Mouse (Mus musculus) CH12.LX (cell line): ENCODE data around the gene Myo19. TPM values are rescaled to one million over a fixed set of nuclear protein-coding genes. Genes with fewer than 3 reads are reported as not detected.

ENCODE experiments used
- DNase-seq: peaks from one replicate; pipeline ENCODE4 v3.0.0-alpha.2; 2013; ENCODE audit errors: extremely low read depth
- H3K27ac ChIP-seq: 2 replicates; pipeline ENCODE4 v1.5.1; 2012; ENCODE audit warnings: low read depth, mild to moderate bottlenecking, control low read depth, moderate library complexity; ENCODE audit not compliant: insufficient read depth
- H3K27me3 ChIP-seq: replicated peaks from 2 replicates; pipeline ENCODE3; 2012; ENCODE audit warnings: inconsistent platforms
- H3K36me3 ChIP-seq, 2 experiments: replicated peaks in 1 of 2; 2 replicates each; pipeline versions ENCODE3 to v1.6.1; 2012; ENCODE audit warnings: inconsistent platforms in 1 of 2, low read length in 1 of 2, mild to moderate bottlenecking in 1 of 2, mixed read lengths in 1 of 2, moderate library complexity in 1 of 2; ENCODE audit not compliant: control insufficient read depth in 1 of 2, insufficient read depth in 1 of 2
- H3K4me1 ChIP-seq, 2 experiments: 2 replicates each; pipeline ENCODE4 v1.6.1; 2012; ENCODE audit warnings: inconsistent platforms in 1 of 2, moderate library complexity in 1 of 2; ENCODE audit not compliant: insufficient read depth in 2 of 2, control insufficient read depth in 1 of 2
- H3K4me2 ChIP-seq: 2 replicates; pipeline ENCODE4 v1.6.1; 2012; ENCODE audit warnings: low read depth, mild to moderate bottlenecking, control low read depth; ENCODE audit not compliant: poor library complexity, insufficient read depth, severe bottlenecking
- H3K4me3 ChIP-seq, 3 experiments: fragments of 150-350 bp in 1 of 3; sonication (generic) in 1 of 3; replicated peaks in 1 of 3; 2 replicates each; pipeline versions ENCODE3 to v1.5.1; 2011 to 2012; ENCODE audit warnings: low read depth in 2 of 3, low read length in 2 of 3, mild to moderate bottlenecking in 2 of 3, moderate library complexity in 2 of 3, control low read depth in 1 of 3, improper control_type of control experiment in 1 of 3, inconsistent platforms in 1 of 3, mixed read lengths in 1 of 3; ENCODE audit not compliant: poor library complexity in 1 of 3
- H3K79me2 ChIP-seq: replicated peaks from 2 replicates; pipeline ENCODE4 v1.6.1; 2012; ENCODE audit warnings: mild to moderate bottlenecking, moderate library complexity; ENCODE audit not compliant: control insufficient read depth, poor library complexity, insufficient read depth, severe bottlenecking; ENCODE audit errors: extremely low read depth
- H3K9ac ChIP-seq: 2 replicates; pipeline ENCODE4 v1.6.1; 2012; ENCODE audit warnings: low read depth, mild to moderate bottlenecking, control low read depth, moderate library complexity; ENCODE audit not compliant: insufficient read depth
- H3K9me3 ChIP-seq: replicated peaks from 2 replicates; pipeline ENCODE3; 2012; ENCODE audit warnings: low read length, inconsistent platforms, mixed read lengths
- BHLHE40 ChIP-seq: IDR thresholded peaks from 2 replicates; pipeline ENCODE4 v1.6.1; 2011; ENCODE audit warnings: mild to moderate bottlenecking, low read depth, low read length, improper control_type of control experiment
- CHD1 ChIP-seq: IDR thresholded peaks from 2 replicates; pipeline ENCODE4 v1.6.1; 2012; ENCODE audit warnings: low read depth, low read length, improper control_type of control experiment, inconsistent platforms
- CTCF ChIP-seq, 2 experiments: IDR thresholded peaks in 1 of 2; conservative IDR thresholded peaks in 1 of 2; 2 replicates each; pipeline ENCODE4 v1.5.1; 2011 to 2012; ENCODE audit warnings: low read depth in 2 of 2, low read length in 2 of 2, improper control_type of control experiment in 1 of 2, inconsistent platforms in 1 of 2, mild to moderate bottlenecking in 1 of 2, moderate library complexity in 1 of 2
- ETS1 ChIP-seq: conservative IDR thresholded peaks from 2 replicates; pipeline ENCODE4 v1.6.1; 2012; ENCODE audit warnings: low read depth, mild to moderate bottlenecking, inconsistent platforms, low read length, improper control_type of control experiment, moderate library complexity
- GABPA ChIP-seq: IDR thresholded peaks from 2 replicates; pipeline ENCODE4 v1.6.1; 2012; ENCODE audit warnings: low read depth, low read length, improper control_type of control experiment, inconsistent platforms; ENCODE audit not compliant: insufficient replicate concordance
- JUN ChIP-seq: IDR thresholded peaks from 2 replicates; pipeline ENCODE4 v1.6.1; 2011; ENCODE audit warnings: low read depth, mild to moderate bottlenecking, low read length, improper control_type of control experiment, moderate library complexity; ENCODE audit not compliant: insufficient read depth
- KAT2A ChIP-seq: IDR thresholded peaks from 2 replicates; pipeline ENCODE4 v1.6.1; 2012; ENCODE audit warnings: low read length, improper control_type of control experiment, inconsistent platforms; ENCODE audit not compliant: insufficient replicate concordance
- MEF2A ChIP-seq: IDR thresholded peaks from 2 replicates; pipeline ENCODE4 v1.6.1; 2014; ENCODE audit warnings: low read depth, mild to moderate bottlenecking, inconsistent platforms, low read length, improper control_type of control experiment, borderline replicate concordance
- POLR2A ChIP-seq: IDR thresholded peaks from 2 replicates; pipeline ENCODE4 v1.6.1; 2011; ENCODE audit warnings: low read depth, mild to moderate bottlenecking, improper control_type of control experiment, low read length
- POLR2AphosphoS2 ChIP-seq: IDR thresholded peaks from 2 replicates; pipeline ENCODE4 v1.6.1; 2011; ENCODE audit warnings: low read depth, low read length, improper control_type of control experiment
- RAD21 ChIP-seq: IDR thresholded peaks from 2 replicates; pipeline ENCODE4 v1.6.1; 2011; ENCODE audit warnings: low read depth, mild to moderate bottlenecking, low read length, improper control_type of control experiment, moderate library complexity
- SMC3 ChIP-seq: IDR thresholded peaks from 2 replicates; pipeline ENCODE4 v1.6.1; 2011; ENCODE audit warnings: low read depth, low read length, improper control_type of control experiment
- UBTF ChIP-seq: IDR thresholded peaks from 2 replicates; pipeline ENCODE4 v1.6.1; 2012; ENCODE audit warnings: low read depth, mild to moderate bottlenecking, inconsistent platforms, low read length, improper control_type of control experiment, moderate library complexity
- USF2 ChIP-seq: conservative IDR thresholded peaks from 2 replicates; pipeline ENCODE4 v1.6.1; 2011; ENCODE audit warnings: low read depth, low read length, improper control_type of control experiment
- ZC3H11A ChIP-seq: IDR thresholded peaks from 2 replicates; pipeline ENCODE4 v1.6.1; 2012; ENCODE audit warnings: low read depth, mild to moderate bottlenecking, inconsistent platforms, low read length, improper control_type of control experiment
- ZMIZ1 ChIP-seq: IDR thresholded peaks from 2 replicates; pipeline ENCODE4 v1.6.1; 2012; ENCODE audit warnings: low read depth, mild to moderate bottlenecking, inconsistent platforms, low read length, improper control_type of control experiment
- dilution Hi-C: fragments of 300-500 bp; cut with MboI; formaldehyde crosslinking; loops from 2 replicates; pipeline ENCODE4 v1.14.3; 2020; ENCODE audit warnings: low sequenced_read_pairs; ENCODE audit not compliant: extremely low pct_unique_long_range_greater_than_20kb, extremely low pct_ligation_motif_present
- in situ Hi-C: fragments of 300-500 bp; cut with MboI; formaldehyde crosslinking; loops from 3 replicates; pipeline ENCODE4 v1.14.3; 2019; ENCODE audit warnings: low sequenced_read_pairs, low pct_ligation_motif_present, low pct_unique_long_range_greater_than_20kb, mixed read lengths
- polyA plus RNA-seq: library from polyadenylated mRNA; unstranded; fragments of >175 nt; gene quantifications from 2 replicates; pipeline ENCODE4 v1.2.1, GENCODE M21; 2012; ENCODE audit warnings: low read depth; ENCODE audit not compliant: insufficient read length
- total RNA-seq, 2 experiments: library from RNA; depleted of rRNA; stranded (reverse); fragments of 300-350 nt in 1 of 2; fragments of >200 nt in 1 of 2; gene quantifications; 2 replicates each; pipeline ENCODE4 v1.2.3; 2012 to 2014

Myo19 gene
- total and polyA plus RNA-seq, 3 experiments, result 8.0 to 27.1 (median 9.1) TPM

DNA sequence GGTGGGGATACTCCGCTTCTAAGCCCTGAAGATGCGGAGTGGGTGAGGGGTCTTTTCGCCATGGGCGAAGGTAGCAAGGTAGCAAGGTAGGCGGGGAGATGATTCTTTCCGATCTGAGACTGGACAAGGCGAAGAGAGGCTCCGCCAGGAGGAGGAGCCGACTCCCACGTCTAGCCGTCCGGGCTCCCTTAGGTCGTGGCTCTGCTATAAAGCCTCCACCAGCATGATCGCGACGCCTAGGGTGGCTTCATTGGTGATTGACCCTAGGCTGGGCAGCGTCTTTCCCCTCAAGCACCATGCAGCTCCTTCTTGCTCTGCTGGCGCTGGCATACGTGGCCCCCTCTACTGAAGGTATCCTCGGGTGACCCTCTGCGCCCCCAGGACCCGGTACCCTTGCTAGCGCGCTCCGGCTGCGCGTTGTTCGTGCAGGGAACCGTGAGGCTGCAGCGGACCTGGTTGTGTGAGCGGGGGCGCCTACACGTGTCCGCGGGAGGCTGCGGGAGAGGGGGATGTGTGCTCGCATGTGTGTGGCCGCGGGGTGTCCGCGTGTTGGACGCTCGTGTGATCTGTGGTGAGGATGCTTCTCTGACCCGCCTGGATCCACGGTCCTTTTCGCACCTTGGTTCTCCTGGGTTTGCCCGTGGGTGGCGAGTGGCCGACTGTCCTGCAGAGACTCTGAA, 77.8 kb downstream of the Myo19 start, which contains the start of gene Car4:
Gene Car4, plus strand, starts transcription at position 196 of the 680 bp plus-strand sequence.
- no peak within 1 kb of the TSS for H3K4me3 ChIP-seq
- peaks cover 85% of the 10 kb centered on the region for H3K27me3 ChIP-seq

DNA sequence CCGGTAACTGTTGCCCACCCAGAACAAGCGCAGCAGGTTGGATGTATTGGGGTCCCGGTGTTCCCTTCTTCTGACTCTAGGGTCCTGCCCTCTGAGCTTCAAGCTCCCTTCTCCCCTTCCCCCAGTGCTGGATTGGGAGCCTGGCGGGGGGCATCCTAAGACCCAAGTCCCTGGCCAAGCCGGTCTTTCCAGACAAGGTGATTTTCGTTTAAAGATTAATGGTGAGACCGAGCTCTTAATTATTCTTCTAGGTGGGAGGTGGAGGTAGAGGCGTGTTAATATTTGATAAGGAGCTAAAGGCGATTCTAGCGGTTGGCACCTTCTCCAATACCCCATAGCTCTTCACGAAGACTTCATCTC, 78.3 kb downstream of the Myo19 start:
- in situ Hi-C loops (no loop called here), dilution Hi-C loops (no loop called here)
- Histone ChIP-seq H3K79me2 (no peaks in the 10 kb centered on the region), H3K4me1 (peaks cover 0 to 3% of the 10 kb centered on the region in 2 experiments; a peak in 1 of 4 replicates), H3K4me3 (no peak overlapping the region), H3K9ac (no peak overlapping the region), H3K27me3 (peaks cover 87% of the 10 kb centered on the region), H3K4me2 (no peak overlapping the region), H3K27ac (no peak overlapping the region), H3K36me3 (no peaks in the 10 kb centered on the region), H3K9me3 (no peaks in the 10 kb centered on the region)
- DNase-seq, result no peak
- no peak for TF ChIP-seq USF2
- TF ChIP-seq UBTF, result no peak
- TF ChIP-seq CTCF (conservative IDR thresholded peaks at IDR 0.05 in 1 of 2, IDR thresholded peaks at IDR 0.05 in 1 of 2; ENCODE audit: low read depth in 2 of 2, low read length in 2 of 2), result no peak
- no peak for TF ChIP-seq POLR2AphosphoS2
- no peak for TF ChIP-seq BHLHE40
- no peak for TF ChIP-seq MEF2A
- no peak for TF ChIP-seq JUN
- no peak for TF ChIP-seq ETS1

More for the DNA sequence above, 77.8 kb downstream of the Myo19 start, which contains the start of gene Car4:
- H3K79me2 ChIP-seq, result no peaks in the 10 kb centered on the region
- in situ Hi-C loops (no loop called here), dilution Hi-C loops (no loop called here)
- no peak for TF ChIP-seq GABPA
- TF ChIP-seq CHD1, result no peak
- no peak for TF ChIP-seq RAD21
- TF ChIP-seq KAT2A, result no peak
- TF ChIP-seq SMC3, result no peak
- TF ChIP-seq ZMIZ1, result no peak
- no peak for TF ChIP-seq ZC3H11A
- TF ChIP-seq POLR2A, result no peak
- no peak within 1 kb of the TSS for H3K27ac ChIP-seq
- no peaks in the 10 kb centered on the region for H3K36me3 ChIP-seq
- no peaks in the 10 kb centered on the region for H3K9me3 ChIP-seq
- H3K4me2 ChIP-seq, result no peak within 1 kb of the TSS
- H3K4me1 ChIP-seq, result peaks cover 0 to 5% of the 10 kb centered on the region in 2 experiments; a peak in 1 of 4 replicates
- no peak within 1 kb of the TSS for H3K9ac ChIP-seq
- no peak for DNase-seq
